Mouse (Mus musculus) hindbrain, embryonic 16.5 days (tissue): ENCODE results near the gene Tomm70a. TPM values are rescaled to one million over a fixed set of nuclear protein-coding genes. Genes with fewer than 3 reads are reported as not detected.

Experiments used
- ATAC-seq: fragments of 200-750 bp; cut with Nextera tagmentation; 2 replicates; pipeline ENCODE4 v1.8.0; 2017; ENCODE audit warnings: moderate TSS enrichment, moderate library complexity
- H3K27ac ChIP-seq: fragments of 300-500 bp; sonication (generic); 2 replicates; pipeline ENCODE4 v1.5.1; 2014; ENCODE audit warnings: low read depth, mild to moderate bottlenecking, control low read depth, low read length, moderate library complexity
- H3K27me3 ChIP-seq: fragments of 300-500 bp; sonication (generic); replicated peaks from 2 replicates; pipeline ENCODE4 v1.6.1; 2014; ENCODE audit warnings: low read length; ENCODE audit not compliant: control insufficient read depth, insufficient read depth
- H3K36me3 ChIP-seq: fragments of 300-500 bp; sonication (generic); 2 replicates; pipeline ENCODE4 v1.6.1; 2014; ENCODE audit warnings: mild to moderate bottlenecking, low read length, moderate library complexity, mixed read lengths; ENCODE audit not compliant: control insufficient read depth, insufficient read depth
- H3K4me1 ChIP-seq: fragments of 300-500 bp; sonication (generic); 2 replicates; pipeline ENCODE4 v1.6.1; 2014; ENCODE audit warnings: low read depth, low read length; ENCODE audit not compliant: control insufficient read depth, insufficient read depth
- H3K4me2 ChIP-seq: fragments of 300-500 bp; sonication (generic); 2 replicates; pipeline ENCODE4 v1.6.1; 2014; ENCODE audit warnings: mild to moderate bottlenecking, low read length, control low read depth, moderate library complexity
- H3K4me3 ChIP-seq: fragments of 300-500 bp; sonication (generic); 2 replicates; pipeline ENCODE4 v1.5.1; 2014; ENCODE audit warnings: mild to moderate bottlenecking, low read length, control low read depth, moderate library complexity
- H3K9ac ChIP-seq: fragments of 300-500 bp; sonication (generic); 2 replicates; pipeline ENCODE4 v1.6.1; 2014; ENCODE audit warnings: low read depth, mild to moderate bottlenecking, control low read depth, low read length, moderate library complexity
- H3K9me3 ChIP-seq: fragments of 300-500 bp; sonication (generic); 2 replicates; pipeline ENCODE4 v1.6.1; 2014; ENCODE audit warnings: mild to moderate bottlenecking, low read length, moderate library complexity; ENCODE audit not compliant: control insufficient read depth
- WGBS: fragments of 180-500 bp; shearing (Covaris S2); extraction: QIAGEN DNeasy Blood & Tissue Kit; methylation state at CpG from one replicate; pipeline ENCODE4 v1.1.7; 2014; 5-methylcytosine and 5-hydroxymethylcytosine counted together
- polyA plus RNA-seq: library from polyadenylated mRNA; unstranded; fragments of >200 nt; fragmentation: Nextera tagmentation; extraction: Ambion mirVana; gene quantifications from 2 replicates; pipeline ENCODE4 v1.2.1, GENCODE M21; 2015

Gene Tomm70a
- polyA plus RNA-seq, 1 experiment from 2014 or later, result 56.5 TPM

DNA sequence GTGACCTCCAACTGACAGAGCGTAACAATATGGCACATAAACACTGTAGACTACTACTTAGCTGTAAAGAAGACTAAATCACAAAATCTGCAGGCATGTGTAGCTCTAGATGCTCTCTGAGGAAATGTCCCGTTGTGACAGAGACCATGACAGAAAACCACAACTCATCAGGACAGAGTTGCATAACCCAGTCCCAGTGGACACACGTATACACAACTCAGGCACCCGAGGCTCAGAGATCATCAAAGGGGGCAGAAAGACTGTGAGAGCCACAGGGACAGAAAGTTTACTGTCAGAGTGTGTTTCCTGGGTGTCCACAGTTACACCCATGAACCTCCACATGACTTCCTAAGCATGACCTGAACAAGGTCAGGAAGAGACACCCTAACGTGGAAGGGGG is 75.1 kb downstream of the Tomm70a start:
- no peaks in the 10 kb centered on the region for H3K4me1 ChIP-seq
- H3K4me3 ChIP-seq, result no peak overlapping the region
- no peak overlapping the region for H3K9ac ChIP-seq
- no peaks in the 10 kb centered on the region for H3K9me3 ChIP-seq
- no peak overlapping the region for H3K27ac ChIP-seq
- no peak for ATAC-seq
- 84% methylated on average over 5 of the region's 5 CpGs for WGBS
- peaks cover 11% of the 10 kb centered on the region for H3K36me3 ChIP-seq
- no peaks in the 10 kb centered on the region for H3K27me3 ChIP-seq
- H3K4me2 ChIP-seq, result no peak overlapping the region

DNA sequence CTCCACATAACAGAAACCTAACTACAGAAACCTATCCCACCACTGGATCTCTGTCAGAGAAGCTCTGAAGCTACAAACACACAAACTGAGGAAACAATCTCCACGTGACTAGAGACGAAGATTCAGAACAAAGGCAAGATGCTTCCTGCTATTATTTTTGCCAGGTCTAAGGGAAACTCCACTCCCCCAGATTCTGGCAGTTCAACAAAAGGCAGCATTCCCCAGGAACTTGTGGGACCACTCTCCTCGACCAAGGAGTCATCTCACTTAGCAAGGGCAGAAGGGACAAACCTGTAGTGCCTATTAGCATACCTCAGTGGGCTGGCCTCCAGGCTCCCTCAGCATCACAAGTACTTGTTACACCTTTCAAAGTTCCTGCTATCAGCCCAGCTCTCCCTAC is 75.8 kb downstream of the Tomm70a start:
- H3K27ac ChIP-seq, result no peak overlapping the region
- no peak overlapping the region for H3K9ac ChIP-seq
- ATAC-seq, result no peak
- no peaks in the 10 kb centered on the region for H3K27me3 ChIP-seq
- H3K9me3 ChIP-seq, result no peaks in the 10 kb centered on the region
- 71% methylated on average over 3 of the region's 3 CpGs for WGBS
- no peaks in the 10 kb centered on the region for H3K4me1 ChIP-seq
- peaks cover 9% of the 10 kb centered on the region for H3K36me3 ChIP-seq
- no peak overlapping the region for H3K4me3 ChIP-seq
- H3K4me2 ChIP-seq, result no peak overlapping the region

Other genes starting within 250 kb of the Tomm70a start
- 4.5 and 7.1 TPM in 2 replicates for gene Tmem45a, start 235.5 kb upstream of the Tomm70a start, polyA plus RNA-seq
- gene Lnp1, start 193.6 kb upstream of the Tomm70a start, polyA plus RNA-seq, result 0.33 and 0.75 TPM in 2 replicates
- 0.06 and 0.24 TPM in 2 replicates for gene Tmem45a2, start 50.3 kb upstream of the Tomm70a start, polyA plus RNA-seq
- 57.7 and 60.1 TPM in 2 replicates for gene Nit2, start 45.6 kb downstream of the Tomm70a start, polyA plus RNA-seq
- gene Tbc1d23, start 109.8 kb downstream of the Tomm70a start, polyA plus RNA-seq, result 30.2 and 34.3 TPM in 2 replicates
- gene Tmem30c, start 171.2 kb downstream of the Tomm70a start, polyA plus RNA-seq, result 0.31 and 0.34 TPM in 2 replicates
- 2.2 and 3.2 TPM in 2 replicates for gene Filip1l, start 231.4 kb downstream of the Tomm70a start, polyA plus RNA-seq